Mouse (Mus musculus) CH12.LX (cell line): ENCODE measurements at regions not wholly inside any gene's neighbourhood (a gene's known extent, or its start where the extent isn't known, plus 50 kb on each side); places are given as distances from the start of the nearest gene placed in this dataset.

Experiments used
- DNase-seq: peaks from one replicate; pipeline ENCODE4 v3.0.0-alpha.2; 2013; ENCODE audit errors: extremely low read depth
- H3K27ac ChIP-seq: 2 replicates; pipeline ENCODE4 v1.5.1; 2012; ENCODE audit warnings: low read depth, mild to moderate bottlenecking, control low read depth, moderate library complexity; ENCODE audit not compliant: insufficient read depth
- H3K27me3 ChIP-seq: replicated peaks from 2 replicates; pipeline ENCODE3; 2012; ENCODE audit warnings: inconsistent platforms
- H3K36me3 ChIP-seq, 2 experiments: replicated peaks in 1 of 2; 2 replicates each; pipeline versions ENCODE3 to v1.6.1; 2012; ENCODE audit warnings: inconsistent platforms in 1 of 2, low read length in 1 of 2, mild to moderate bottlenecking in 1 of 2, mixed read lengths in 1 of 2, moderate library complexity in 1 of 2; ENCODE audit not compliant: control insufficient read depth in 1 of 2, insufficient read depth in 1 of 2
- H3K4me1 ChIP-seq, 2 experiments: 2 replicates each; pipeline ENCODE4 v1.6.1; 2012; ENCODE audit warnings: inconsistent platforms in 1 of 2, moderate library complexity in 1 of 2; ENCODE audit not compliant: insufficient read depth in 2 of 2, control insufficient read depth in 1 of 2
- H3K4me2 ChIP-seq: 2 replicates; pipeline ENCODE4 v1.6.1; 2012; ENCODE audit warnings: low read depth, mild to moderate bottlenecking, control low read depth; ENCODE audit not compliant: poor library complexity, insufficient read depth, severe bottlenecking
- H3K4me3 ChIP-seq, 3 experiments: fragments of 150-350 bp in 1 of 3; sonication (generic) in 1 of 3; replicated peaks in 1 of 3; 2 replicates each; pipeline versions ENCODE3 to v1.5.1; 2011 to 2012; ENCODE audit warnings: low read depth in 2 of 3, low read length in 2 of 3, mild to moderate bottlenecking in 2 of 3, moderate library complexity in 2 of 3, control low read depth in 1 of 3, improper control_type of control experiment in 1 of 3, inconsistent platforms in 1 of 3, mixed read lengths in 1 of 3; ENCODE audit not compliant: poor library complexity in 1 of 3
- H3K79me2 ChIP-seq: replicated peaks from 2 replicates; pipeline ENCODE4 v1.6.1; 2012; ENCODE audit warnings: mild to moderate bottlenecking, moderate library complexity; ENCODE audit not compliant: control insufficient read depth, poor library complexity, insufficient read depth, severe bottlenecking; ENCODE audit errors: extremely low read depth
- H3K9ac ChIP-seq: 2 replicates; pipeline ENCODE4 v1.6.1; 2012; ENCODE audit warnings: low read depth, mild to moderate bottlenecking, control low read depth, moderate library complexity; ENCODE audit not compliant: insufficient read depth
- H3K9me3 ChIP-seq: replicated peaks from 2 replicates; pipeline ENCODE3; 2012; ENCODE audit warnings: low read length, inconsistent platforms, mixed read lengths
- CHD1 ChIP-seq: IDR thresholded peaks from 2 replicates; pipeline ENCODE4 v1.6.1; 2012; ENCODE audit warnings: low read depth, low read length, improper control_type of control experiment, inconsistent platforms
- CTCF ChIP-seq, 2 experiments: IDR thresholded peaks in 1 of 2; conservative IDR thresholded peaks in 1 of 2; 2 replicates each; pipeline ENCODE4 v1.5.1; 2011 to 2012; ENCODE audit warnings: low read depth in 2 of 2, low read length in 2 of 2, improper control_type of control experiment in 1 of 2, inconsistent platforms in 1 of 2, mild to moderate bottlenecking in 1 of 2, moderate library complexity in 1 of 2
- E2F4 ChIP-seq: IDR thresholded peaks from 2 replicates; pipeline ENCODE4 v1.6.1; 2011; ENCODE audit warnings: low read depth, low read length, improper control_type of control experiment; ENCODE audit not compliant: insufficient replicate concordance
- ELF1 ChIP-seq: IDR thresholded peaks from 2 replicates; pipeline ENCODE4 v1.6.1; 2014; ENCODE audit warnings: low read depth, mild to moderate bottlenecking, inconsistent platforms, low read length, improper control_type of control experiment
- EP300 ChIP-seq: IDR thresholded peaks from 2 replicates; pipeline ENCODE4 v1.6.1; 2011; ENCODE audit warnings: low read length, improper control_type of control experiment
- GABPA ChIP-seq: IDR thresholded peaks from 2 replicates; pipeline ENCODE4 v1.6.1; 2012; ENCODE audit warnings: low read depth, low read length, improper control_type of control experiment, inconsistent platforms; ENCODE audit not compliant: insufficient replicate concordance
- MYC ChIP-seq: IDR thresholded peaks from 2 replicates; pipeline ENCODE4 v1.6.1; 2011; ENCODE audit warnings: low read depth, mild to moderate bottlenecking, improper control_type of control experiment, low read length
- NELFE ChIP-seq: IDR thresholded peaks from 2 replicates; pipeline ENCODE4 v1.6.1; 2011; ENCODE audit warnings: low read depth, low read length, improper control_type of control experiment
- NRF1 ChIP-seq: IDR thresholded peaks from 2 replicates; pipeline ENCODE4 v1.6.1; 2014; ENCODE audit warnings: low read depth, mild to moderate bottlenecking, inconsistent platforms, low read length, improper control_type of control experiment, moderate library complexity
- PAX5 ChIP-seq: IDR thresholded peaks from 2 replicates; pipeline ENCODE4 v1.6.1; 2012; ENCODE audit warnings: low read length, inconsistent platforms, mixed read lengths
- POLR2A ChIP-seq: IDR thresholded peaks from 2 replicates; pipeline ENCODE4 v1.6.1; 2011; ENCODE audit warnings: low read depth, mild to moderate bottlenecking, improper control_type of control experiment, low read length
- POLR2AphosphoS2 ChIP-seq: IDR thresholded peaks from 2 replicates; pipeline ENCODE4 v1.6.1; 2011; ENCODE audit warnings: low read depth, low read length, improper control_type of control experiment
- RAD21 ChIP-seq: IDR thresholded peaks from 2 replicates; pipeline ENCODE4 v1.6.1; 2011; ENCODE audit warnings: low read depth, mild to moderate bottlenecking, low read length, improper control_type of control experiment, moderate library complexity
- SMC3 ChIP-seq: IDR thresholded peaks from 2 replicates; pipeline ENCODE4 v1.6.1; 2011; ENCODE audit warnings: low read depth, low read length, improper control_type of control experiment
- TBP ChIP-seq: conservative IDR thresholded peaks from 2 replicates; pipeline ENCODE4 v1.6.1; 2011; ENCODE audit warnings: low read depth, low read length, improper control_type of control experiment
- TCF12 ChIP-seq: IDR thresholded peaks from 2 replicates; pipeline ENCODE4 v1.6.1; 2014; ENCODE audit warnings: low read depth, mild to moderate bottlenecking, inconsistent platforms, low read length, improper control_type of control experiment
- USF1 ChIP-seq: IDR thresholded peaks from 2 replicates; pipeline ENCODE4 v1.6.1; 2014; ENCODE audit warnings: low read depth, mild to moderate bottlenecking, inconsistent platforms, low read length, improper control_type of control experiment
- USF2 ChIP-seq: conservative IDR thresholded peaks from 2 replicates; pipeline ENCODE4 v1.6.1; 2011; ENCODE audit warnings: low read depth, low read length, improper control_type of control experiment
- ZC3H11A ChIP-seq: IDR thresholded peaks from 2 replicates; pipeline ENCODE4 v1.6.1; 2012; ENCODE audit warnings: low read depth, mild to moderate bottlenecking, inconsistent platforms, low read length, improper control_type of control experiment
- ZKSCAN1 ChIP-seq: IDR thresholded peaks from 2 replicates; pipeline ENCODE4 v1.6.1; 2012; ENCODE audit warnings: low read depth, inconsistent platforms, low read length, improper control_type of control experiment, borderline replicate concordance
- ZMIZ1 ChIP-seq: IDR thresholded peaks from 2 replicates; pipeline ENCODE4 v1.6.1; 2012; ENCODE audit warnings: low read depth, mild to moderate bottlenecking, inconsistent platforms, low read length, improper control_type of control experiment
- ZNF384 ChIP-seq: IDR thresholded peaks from 2 replicates; pipeline ENCODE4 v1.6.1; 2012; ENCODE audit warnings: low read depth, low read length, improper control_type of control experiment, inconsistent platforms
- dilution Hi-C: fragments of 300-500 bp; cut with MboI; formaldehyde crosslinking; loops from 2 replicates; pipeline ENCODE4 v1.14.3; 2020; ENCODE audit warnings: low sequenced_read_pairs; ENCODE audit not compliant: extremely low pct_unique_long_range_greater_than_20kb, extremely low pct_ligation_motif_present
- in situ Hi-C: fragments of 300-500 bp; cut with MboI; formaldehyde crosslinking; loops from 3 replicates; pipeline ENCODE4 v1.14.3; 2019; ENCODE audit warnings: low sequenced_read_pairs, low pct_ligation_motif_present, low pct_unique_long_range_greater_than_20kb, mixed read lengths

DNA sequence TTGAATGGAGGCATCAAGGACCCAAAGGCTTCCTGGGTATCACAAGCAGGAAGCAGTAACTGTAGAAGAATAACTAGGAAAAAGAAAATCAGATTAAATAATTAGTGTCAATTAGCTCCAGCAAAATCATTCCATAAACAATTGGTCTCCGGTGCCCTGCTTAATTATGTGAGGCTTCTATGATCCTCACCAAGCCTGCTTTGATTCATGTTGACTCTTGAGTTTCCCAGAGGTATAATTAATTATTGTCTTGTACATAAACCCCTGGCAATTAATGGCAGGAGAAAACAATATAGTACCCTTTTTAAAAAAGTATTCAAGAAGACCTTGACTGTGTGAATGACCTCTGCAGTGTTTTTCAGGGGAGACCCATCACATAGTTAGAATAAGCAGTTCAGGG lies 61.5 kb upstream of the Sp8 start:
- Histone ChIP-seq H3K79me2 (no peaks in the 10 kb centered on the region), H3K9ac (no peak overlapping the region), H3K9me3 (no peaks in the 10 kb centered on the region), H3K4me3 (no peak overlapping the region), H3K27me3 (no peaks in the 10 kb centered on the region), H3K4me1 (no peaks in the 10 kb centered on the region), H3K4me2 (no peak overlapping the region), H3K36me3 (no peaks in the 10 kb centered on the region), H3K27ac (no peak overlapping the region)
- dilution Hi-C loops: no loop called here
- no peak for DNase-seq
- no peak for TF ChIP-seq NRF1
- no peak for TF ChIP-seq ZNF384
- TF ChIP-seq PAX5: no peak
- TF ChIP-seq USF1: no peak
- no peak for TF ChIP-seq SMC3
- no peak for TF ChIP-seq TBP
- no peak for TF ChIP-seq CHD1
- no peak for TF ChIP-seq E2F4
- TF ChIP-seq CTCF (conservative IDR thresholded peaks at IDR 0.05 in 1 of 2, IDR thresholded peaks at IDR 0.05 in 1 of 2; ENCODE audit: low read depth in 2 of 2, low read length in 2 of 2): no peak
- no peak for TF ChIP-seq POLR2A
- no peak for TF ChIP-seq ZKSCAN1
- no peak for TF ChIP-seq ZC3H11A
- TF ChIP-seq NELFE: no peak
- TF ChIP-seq EP300: no peak
- TF ChIP-seq GABPA: no peak
- no peak for TF ChIP-seq RAD21
- TF ChIP-seq POLR2AphosphoS2: no peak
- in situ Hi-C loops: no loop called here

DNA sequence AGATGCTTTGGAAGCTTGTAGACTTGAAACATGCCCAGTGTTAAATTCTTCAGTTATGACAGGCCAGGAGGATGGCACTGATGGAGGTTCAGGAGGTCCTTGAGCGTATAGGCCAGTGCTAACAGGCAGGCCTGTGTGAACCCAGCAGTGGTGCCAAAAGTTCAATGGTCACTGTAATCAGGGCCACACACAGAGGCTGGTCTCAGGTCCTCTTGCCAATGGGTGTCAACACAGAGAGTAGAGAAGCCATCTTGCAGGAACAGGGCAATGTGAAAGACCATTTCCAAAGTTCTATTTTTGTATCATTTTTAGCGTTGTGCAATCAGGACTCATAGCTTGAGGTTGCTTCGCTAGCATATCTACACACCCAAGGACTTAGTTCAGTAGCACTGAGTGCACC lies 64.2 kb upstream of the Sp8 start:
- no peak overlapping the region for H3K9ac ChIP-seq
- no peak overlapping the region for H3K4me2 ChIP-seq
- no peak overlapping the region for H3K27ac ChIP-seq
- no peak for DNase-seq
- no peak overlapping the region for H3K4me3 ChIP-seq
- H3K79me2 ChIP-seq: no peaks in the 10 kb centered on the region
- no peaks in the 10 kb centered on the region for H3K4me1 ChIP-seq
- TF ChIP-seq USF2 (no peak), ZMIZ1 (no peak), NRF1 (no peak), USF1 (no peak), MYC (no peak), CHD1 (no peak), ZC3H11A (no peak), RAD21 (no peak), ELF1 (no peak), TCF12 (no peak)
- no peaks in the 10 kb centered on the region for H3K36me3 ChIP-seq
- in situ Hi-C loops (no loop called here), dilution Hi-C loops (no loop called here)
- no peaks in the 10 kb centered on the region for H3K9me3 ChIP-seq
- no peaks in the 10 kb centered on the region for H3K27me3 ChIP-seq
